Mouse (Mus musculus) embryonic facial prominence, embryonic 14.5 days (tissue): ENCODE results near the gene Pld5. TPM values are rescaled to one million over a fixed set of nuclear protein-coding genes. Genes with fewer than 3 reads are reported as not detected.

ENCODE experiments used
- ATAC-seq: fragments of 200-750 bp; cut with Nextera tagmentation; 2 replicates; pipeline ENCODE4 v1.8.0; 2017; ENCODE audit warnings: low read depth, moderate number of reproducible peaks, moderate TSS enrichment
- DNase-seq: peaks from one replicate; pipeline ENCODE4 v3.0.0-alpha.2; 2015; ENCODE audit warnings: low spot score
- H3K27ac ChIP-seq: fragments of 300-500 bp; sonication (generic); replicated peaks from 2 replicates; pipeline ENCODE4 v1.5.1; 2014; ENCODE audit warnings: low read depth, mild to moderate bottlenecking, low read length, moderate library complexity
- H3K27me3 ChIP-seq: fragments of 300-500 bp; sonication (generic); replicated peaks from 2 replicates; pipeline ENCODE4 v1.6.1; 2014; ENCODE audit warnings: low read length; ENCODE audit not compliant: control insufficient read depth, insufficient read depth
- H3K36me3 ChIP-seq: fragments of 300-500 bp; sonication (generic); 2 replicates; pipeline ENCODE4 v1.6.1; 2014; ENCODE audit warnings: low read length, mixed read lengths; ENCODE audit not compliant: control insufficient read depth, insufficient read depth
- H3K4me1 ChIP-seq: fragments of 300-500 bp; sonication (generic); 2 replicates; pipeline ENCODE4 v1.6.1; 2014; ENCODE audit warnings: antibody characterized with exemption, low read length; ENCODE audit not compliant: control insufficient read depth, insufficient read depth
- H3K4me2 ChIP-seq: fragments of 300-500 bp; sonication (generic); 2 replicates; pipeline ENCODE4 v1.6.1; 2014; ENCODE audit warnings: low read depth, mild to moderate bottlenecking, low read length, moderate library complexity, mixed read lengths
- H3K4me3 ChIP-seq: fragments of 300-500 bp; sonication (generic); 2 replicates; pipeline ENCODE4 v1.5.1; 2014; ENCODE audit warnings: low read depth, mild to moderate bottlenecking, low read length
- H3K9ac ChIP-seq: fragments of 300-500 bp; sonication (generic); 2 replicates; pipeline ENCODE4 v1.6.1; 2014; ENCODE audit warnings: low read depth, mild to moderate bottlenecking, low read length, moderate library complexity, mixed read lengths
- H3K9me3 ChIP-seq: fragments of 300-500 bp; sonication (generic); 2 replicates; pipeline ENCODE4 v1.6.1; 2016; ENCODE audit warnings: low read length; ENCODE audit not compliant: control insufficient read depth
- WGBS: fragments of 180-500 bp; shearing (Covaris S2); extraction: QIAGEN DNeasy Blood & Tissue Kit; methylation state at CpG from one replicate; pipeline ENCODE4 v1.1.7; 2014; 5-methylcytosine and 5-hydroxymethylcytosine counted together
- polyA plus RNA-seq: library from polyadenylated mRNA; unstranded; fragments of >200 nt; fragmentation: Nextera tagmentation; extraction: Ambion mirVana; gene quantifications from 2 replicates; pipeline ENCODE4 v1.2.1, GENCODE M21; 2014

Gene Pld5
- polyA plus RNA-seq, 1 experiment from 2014 or later, result 1.8 TPM

- H3K4me2 ChIP-seq, result no peak overlapping the region
- no peaks in the 10 kb centered on the region for H3K27me3 ChIP-seq
- H3K27ac ChIP-seq, result no peak overlapping the region
- H3K9ac ChIP-seq, result no peak overlapping the region
- H3K4me3 ChIP-seq, result no peak overlapping the region
- H3K4me1 ChIP-seq, result no peaks in the 10 kb centered on the region
- no peaks in the 10 kb centered on the region for H3K9me3 ChIP-seq
- DNase-seq, result no peak
- H3K36me3 ChIP-seq, result no peaks in the 10 kb centered on the region
- 65% methylated on average over 3 of the region's 3 CpGs for WGBS
- no peak for ATAC-seq
Observed at GRCm38 (mm10) chr1:176028397-176028796, 246.7 kb downstream of the Pld5 start.

GRCm38 (mm10) chr1:176024501-176024900 is 250.6 kb downstream of the Pld5 start:
- H3K4me3 ChIP-seq, result no peak overlapping the region
- ATAC-seq, result no peak
- H3K27me3 ChIP-seq, result no peaks in the 10 kb centered on the region
- H3K4me2 ChIP-seq, result no peak overlapping the region
- H3K9me3 ChIP-seq, result no peaks in the 10 kb centered on the region
- no peaks in the 10 kb centered on the region for H3K36me3 ChIP-seq
- WGBS, result 33% methylated on average over 1 of the region's 1 CpGs
- H3K4me1 ChIP-seq, result no peaks in the 10 kb centered on the region
- no peak overlapping the region for H3K9ac ChIP-seq
- H3K27ac ChIP-seq, result no peak overlapping the region
- no peak for DNase-seq

GRCm38 (mm10) chr1:176018523-176018922 is 256.6 kb downstream of the Pld5 start:
- Histone ChIP-seq H3K4me1 (no peaks in the 10 kb centered on the region), H3K9me3 (no peaks in the 10 kb centered on the region), H3K4me3 (no peak overlapping the region), H3K9ac (no peak overlapping the region), H3K27ac (no peak overlapping the region), H3K27me3 (no peaks in the 10 kb centered on the region), H3K36me3 (no peaks in the 10 kb centered on the region), H3K4me2 (no peak overlapping the region)
- WGBS, result 88% methylated on average over 3 of the region's 3 CpGs
- DNase-seq, result no peak
- no peak for ATAC-seq

- Histone ChIP-seq H3K4me2 (no peak overlapping the region), H3K9ac (no peak overlapping the region), H3K4me1 (no peaks in the 10 kb centered on the region), H3K27me3 (no peaks in the 10 kb centered on the region), H3K4me3 (no peak overlapping the region), H3K27ac (no peak overlapping the region), H3K9me3 (no peaks in the 10 kb centered on the region), H3K36me3 (no peaks in the 10 kb centered on the region)
- WGBS, result 69% methylated on average over 3 of the region's 3 CpGs
- ATAC-seq, result no peak
- no peak for DNase-seq
Observed at GRCm38 (mm10) chr1:176016076-176016475, 259.0 kb downstream of the Pld5 start.

GRCm38 (mm10) chr1:176013497-176014268 is 261.4 kb downstream of the Pld5 start:
- no peak overlapping the region for H3K9ac ChIP-seq
- no peak overlapping the region for H3K27ac ChIP-seq
- DNase-seq, result no peak
- no peak for ATAC-seq
- H3K27me3 ChIP-seq, result no peaks in the 10 kb centered on the region
- H3K36me3 ChIP-seq, result no peaks in the 10 kb centered on the region
- H3K4me1 ChIP-seq, result no peaks in the 10 kb centered on the region
- H3K9me3 ChIP-seq, result no peaks in the 10 kb centered on the region
- 28% methylated on average over 3 of the region's 3 CpGs for WGBS
- no peak overlapping the region for H3K4me2 ChIP-seq
- no peak overlapping the region for H3K4me3 ChIP-seq

- ATAC-seq (no peak), DNase-seq (no peak)
- H3K4me3 ChIP-seq, result no peak overlapping the region
- H3K27ac ChIP-seq, result no peak overlapping the region
- no peaks in the 10 kb centered on the region for H3K36me3 ChIP-seq
- no peaks in the 10 kb centered on the region for H3K9me3 ChIP-seq
- H3K4me1 ChIP-seq, result no peaks in the 10 kb centered on the region
- no peak overlapping the region for H3K9ac ChIP-seq
- H3K4me2 ChIP-seq, result no peak overlapping the region
- no peaks in the 10 kb centered on the region for H3K27me3 ChIP-seq
Observed at GRCm38 (mm10) chr1:176011535-176011934, 263.6 kb downstream of the Pld5 start.

GRCm38 (mm10) chr1:176011072-176011471 is 264.0 kb downstream of the Pld5 start:
- Histone ChIP-seq H3K9ac (no peak overlapping the region), H3K27ac (no peak overlapping the region), H3K4me3 (no peak overlapping the region), H3K9me3 (no peaks in the 10 kb centered on the region), H3K27me3 (no peaks in the 10 kb centered on the region), H3K4me1 (no peaks in the 10 kb centered on the region), H3K4me2 (no peak overlapping the region), H3K36me3 (no peaks in the 10 kb centered on the region)
- DNase-seq (no peak), ATAC-seq (no peak)

GRCm38 (mm10) chr1:176008411-176008810 is 266.7 kb downstream of the Pld5 start:
- no peak for ATAC-seq

GRCm38 (mm10) chr1:176000599-176000998 is 274.5 kb downstream of the Pld5 start:
- no peaks in the 10 kb centered on the region for H3K4me1 ChIP-seq
- H3K27me3 ChIP-seq, result no peaks in the 10 kb centered on the region
- no peak overlapping the region for H3K4me3 ChIP-seq
- H3K36me3 ChIP-seq, result no peaks in the 10 kb centered on the region
- no peak overlapping the region for H3K4me2 ChIP-seq
- no peaks in the 10 kb centered on the region for H3K9me3 ChIP-seq
- DNase-seq (no peak), ATAC-seq (no peak)
- H3K9ac ChIP-seq, result no peak overlapping the region
- 75% methylated on average over 5 of the region's 5 CpGs for WGBS
- H3K27ac ChIP-seq, result no peak overlapping the region

More at GRCm38 (mm10) chr1:176008411-176008810, 266.7 kb downstream of the Pld5 start:
- DNase-seq, result no peak
- Histone ChIP-seq H3K4me2 (no peak overlapping the region), H3K4me3 (no peak overlapping the region), H3K4me1 (no peaks in the 10 kb centered on the region), H3K27ac (no peak overlapping the region), H3K27me3 (no peaks in the 10 kb centered on the region), H3K9ac (no peak overlapping the region), H3K9me3 (no peaks in the 10 kb centered on the region), H3K36me3 (no peaks in the 10 kb centered on the region)
- 70% methylated on average over 2 of the region's 2 CpGs for WGBS
